Mouse (Mus musculus) hindbrain, embryonic 11.5 days (tissue): ENCODE data around the gene Gkn2. TPM values are rescaled to one million over a fixed set of nuclear protein-coding genes. Genes with fewer than 3 reads are reported as not detected.

ENCODE experiments used
- ATAC-seq: fragments of 200-750 bp; cut with Nextera tagmentation; 2 replicates; pipeline ENCODE4 v1.8.0; 2017; ENCODE audit warnings: mild to moderate bottlenecking, moderate TSS enrichment, moderate library complexity; ENCODE audit not compliant: low FRiP score
- DNase-seq: peaks from one replicate; pipeline ENCODE4 v3.0.0-alpha.2; 2015; ENCODE audit warnings: low spot score
- H3K27ac ChIP-seq: fragments of 300-500 bp; sonication (generic); 2 replicates; pipeline ENCODE4 v1.5.1; 2014; ENCODE audit warnings: mild to moderate bottlenecking, low read depth, low read length
- H3K27me3 ChIP-seq: fragments of 300-500 bp; sonication (generic); 2 replicates; pipeline ENCODE4 v1.6.1; 2014; ENCODE audit warnings: mild to moderate bottlenecking, low read length, moderate library complexity, mixed read lengths; ENCODE audit not compliant: control insufficient read depth, insufficient read depth
- H3K36me3 ChIP-seq: fragments of 300-500 bp; sonication (generic); 2 replicates; pipeline ENCODE4 v1.6.1; 2014; ENCODE audit warnings: mild to moderate bottlenecking, low read length, moderate library complexity, mixed read lengths; ENCODE audit not compliant: control insufficient read depth, insufficient read depth
- H3K4me1 ChIP-seq: fragments of 300-500 bp; sonication (generic); replicated peaks from 2 replicates; pipeline ENCODE4 v1.6.1; 2014; ENCODE audit warnings: low read length, mixed read lengths; ENCODE audit not compliant: control insufficient read depth, insufficient read depth
- H3K4me2 ChIP-seq: fragments of 300-500 bp; sonication (generic); replicated peaks from 2 replicates; pipeline ENCODE4 v1.6.1; 2014; ENCODE audit warnings: mild to moderate bottlenecking, low read depth, low read length
- H3K4me3 ChIP-seq: fragments of 300-500 bp; sonication (generic); 2 replicates; pipeline ENCODE4 v1.5.1; 2014; ENCODE audit warnings: low read depth, low read length
- H3K9ac ChIP-seq: fragments of 300-500 bp; sonication (generic); 2 replicates; pipeline ENCODE4 v1.6.1; 2014; ENCODE audit warnings: low read depth, low read length
- H3K9me3 ChIP-seq: fragments of 300-500 bp; sonication (generic); 2 replicates; pipeline ENCODE4 v1.6.1; 2016; ENCODE audit warnings: low read length; ENCODE audit not compliant: control insufficient read depth
- WGBS: fragments of 180-500 bp; shearing (Covaris S2); extraction: QIAGEN DNeasy Blood & Tissue Kit; methylation state at CpG from one replicate; pipeline ENCODE4 v1.1.7; 2014; 5-methylcytosine and 5-hydroxymethylcytosine counted together
- polyA plus RNA-seq: library from polyadenylated mRNA; unstranded; fragments of >200 nt; fragmentation: Nextera tagmentation; extraction: Ambion mirVana; gene quantifications from 2 replicates; pipeline ENCODE4 v1.2.1, GENCODE M21; 2014

Gkn2 gene
- polyA plus RNA-seq, 1 experiment from 2014 or later, result not detected

- H3K4me3 ChIP-seq, result no peak overlapping the region
- H3K27me3 ChIP-seq, result no peaks in the 10 kb centered on the region
- DNase-seq, result no peak
- no peaks in the 10 kb centered on the region for H3K9me3 ChIP-seq
- peaks cover 2% of the 10 kb centered on the region; the same call in 1 of the 2 replicates for H3K4me1 ChIP-seq
- H3K36me3 ChIP-seq, result no peaks in the 10 kb centered on the region
- no peak overlapping the region for H3K27ac ChIP-seq
- no peak overlapping the region for H3K4me2 ChIP-seq
- H3K9ac ChIP-seq, result no peak overlapping the region
- no peak for ATAC-seq
- 35% methylated on average over 5 of the region's 5 CpGs for WGBS
Observed at GRCm38 (mm10) chr6:87389455-87389989, 16.4 kb downstream of the Gkn2 start.

GRCm38 (mm10) chr6:87393466-87394205 is 20.5 kb downstream of the Gkn2 start:
- ATAC-seq (no peak), DNase-seq (no peak)
- Histone ChIP-seq H3K9ac (no peak overlapping the region), H3K27ac (no peak overlapping the region), H3K27me3 (no peaks in the 10 kb centered on the region), H3K4me1 (0 out of 2 replicates have a peak, but pooled peaks cover 2% of the 10 kb centered on the region), H3K4me3 (no peak overlapping the region), H3K4me2 (no peak overlapping the region), H3K36me3 (no peaks in the 10 kb centered on the region), H3K9me3 (no peaks in the 10 kb centered on the region)
- 74% methylated on average over 8 of the region's 8 CpGs for WGBS

- Histone ChIP-seq H3K9ac (no peak overlapping the region), H3K9me3 (no peaks in the 10 kb centered on the region), H3K36me3 (no peaks in the 10 kb centered on the region), H3K27me3 (no peaks in the 10 kb centered on the region), H3K4me3 (no peak overlapping the region), H3K4me1 (no peaks in the 10 kb centered on the region), H3K27ac (no peak overlapping the region), H3K4me2 (no peak overlapping the region)
- no peak for DNase-seq
- no peak for ATAC-seq
- WGBS, result 86% methylated on average over 9 of the region's 9 CpGs
Observed at GRCm38 (mm10) chr6:87394783-87395182, 21.6 kb downstream of the Gkn2 start.

- no peak overlapping the region for H3K4me2 ChIP-seq
- no peaks in the 10 kb centered on the region for H3K4me1 ChIP-seq
- H3K9me3 ChIP-seq, result no peaks in the 10 kb centered on the region
- no peaks in the 10 kb centered on the region for H3K36me3 ChIP-seq
- H3K27ac ChIP-seq, result no peak overlapping the region
- no peak overlapping the region for H3K9ac ChIP-seq
- no peaks in the 10 kb centered on the region for H3K27me3 ChIP-seq
- WGBS, result 1% methylated on average over 5 of the region's 5 CpGs
- H3K4me3 ChIP-seq, result no peak overlapping the region
- peak; percentile 87 for DNase-seq
- no peak for ATAC-seq
Observed at GRCm38 (mm10) chr6:87399137-87399536, 26.0 kb downstream of the Gkn2 start.

GRCm38 (mm10) chr6:87399886-87400566 is 26.9 kb downstream of the Gkn2 start:
- no peak overlapping the region for H3K4me3 ChIP-seq
- H3K4me2 ChIP-seq, result no peak overlapping the region
- DNase-seq, result no peak
- no peaks in the 10 kb centered on the region for H3K9me3 ChIP-seq
- no peak overlapping the region for H3K27ac ChIP-seq
- H3K27me3 ChIP-seq, result no peaks in the 10 kb centered on the region
- H3K9ac ChIP-seq, result no peak overlapping the region
- no peaks in the 10 kb centered on the region for H3K36me3 ChIP-seq
- no peak for ATAC-seq
- 63% methylated on average over 4 of the region's 4 CpGs for WGBS
- H3K4me1 ChIP-seq, result no peaks in the 10 kb centered on the region

- no peak overlapping the region for H3K4me3 ChIP-seq
- H3K27me3 ChIP-seq, result no peaks in the 10 kb centered on the region
- ATAC-seq, result no peak
- H3K36me3 ChIP-seq, result no peaks in the 10 kb centered on the region
- 73% methylated on average over 6 of the region's 6 CpGs for WGBS
- no peaks in the 10 kb centered on the region for H3K9me3 ChIP-seq
- H3K4me2 ChIP-seq, result no peak overlapping the region
- no peak for DNase-seq
- H3K27ac ChIP-seq, result no peak overlapping the region
- H3K9ac ChIP-seq, result no peak overlapping the region
- H3K4me1 ChIP-seq, result no peaks in the 10 kb centered on the region
Observed at GRCm38 (mm10) chr6:87401456-87401855, 28.3 kb downstream of the Gkn2 start.

- H3K27me3 ChIP-seq, result no peaks in the 10 kb centered on the region
- 0 out of 2 replicates have a peak, but pooled peaks cover 3% of the 10 kb centered on the region for H3K4me1 ChIP-seq
- ATAC-seq (no peak), DNase-seq (no peak)
- no peak overlapping the region for H3K4me3 ChIP-seq
- no peaks in the 10 kb centered on the region for H3K9me3 ChIP-seq
- no peak overlapping the region for H3K4me2 ChIP-seq
- H3K36me3 ChIP-seq, result no peaks in the 10 kb centered on the region
- WGBS, result 44% methylated on average over 3 of the region's 3 CpGs
- H3K27ac ChIP-seq, result no peak overlapping the region
- no peak overlapping the region for H3K9ac ChIP-seq
Observed at GRCm38 (mm10) chr6:87412011-87412410, 38.9 kb downstream of the Gkn2 start.

- no peak for ATAC-seq
- Histone ChIP-seq H3K27ac (no peak overlapping the region), H3K4me2 (no peak overlapping the region), H3K36me3 (no peaks in the 10 kb centered on the region), H3K4me1 (no peaks in the 10 kb centered on the region), H3K4me3 (no peak overlapping the region), H3K9ac (no peak overlapping the region), H3K9me3 (no peaks in the 10 kb centered on the region), H3K27me3 (no peaks in the 10 kb centered on the region)
- 86% methylated on average over 7 of the region's 7 CpGs for WGBS
- DNase-seq, result no peak
Observed at GRCm38 (mm10) chr6:87422304-87422703, 49.1 kb downstream of the Gkn2 start.
